Mouse (Mus musculus): ENCODE measurements around the gene Cacna1c. TPM values are rescaled to one million over a fixed set of nuclear protein-coding genes. Genes with fewer than 3 reads are reported as not detected.

The Cacna1c gene
- polyA plus RNA-seq, 1 experiment from 2014 or later, result 0.30 TPM

DNA sequence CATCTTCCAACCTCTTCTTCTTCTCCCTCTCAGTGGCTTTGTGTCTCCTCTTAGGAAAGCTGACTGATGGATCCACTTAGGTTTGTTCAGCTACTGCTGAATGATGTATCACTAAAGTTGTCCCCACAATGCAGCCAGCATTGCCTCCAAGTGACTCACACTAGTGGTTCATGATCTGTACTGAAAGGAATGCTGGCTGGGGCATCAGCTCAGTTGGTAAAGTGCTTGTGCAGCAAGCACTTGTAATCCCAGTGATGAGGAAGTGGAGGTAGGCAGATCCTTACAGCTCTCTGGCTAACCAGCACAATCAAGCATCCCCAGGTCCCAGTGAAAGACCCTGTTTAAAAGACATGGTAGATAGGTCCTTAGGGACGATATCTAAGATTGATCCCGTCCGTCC is 464.3 kb downstream of the Cacna1c start:
- no peak overlapping the region for H3K27ac ChIP-seq (ENCODE audit: low read length)
- no peak overlapping the region for H3K4me2 ChIP-seq (ENCODE audit: low read depth, low read length)
- no peak for ATAC-seq (ENCODE audit: low read depth)
- H3K4me1 ChIP-seq (ENCODE audit: control insufficient read depth, low read depth, low read length), result peaks cover 9% of the 10 kb centered on the region
- no peak overlapping the region for H3K4me3 ChIP-seq (ENCODE audit: low read depth, low read length)
- WGBS (ENCODE audit: insufficient replicate concordance), result 76% methylated on average over 3 of the region's 3 CpGs
- no peaks in the 10 kb centered on the region for H3K9me3 ChIP-seq (replicated peaks; ENCODE audit: control insufficient read depth, low read length)
- no peak overlapping the region for H3K9ac ChIP-seq (ENCODE audit: low read depth, low read length)
- no peaks in the 10 kb centered on the region for H3K36me3 ChIP-seq (ENCODE audit: control insufficient read depth, insufficient read depth)
- H3K27me3 ChIP-seq (ENCODE audit: control insufficient read depth, insufficient read depth, low read depth, low read length), result no peaks in the 10 kb centered on the region

DNA sequence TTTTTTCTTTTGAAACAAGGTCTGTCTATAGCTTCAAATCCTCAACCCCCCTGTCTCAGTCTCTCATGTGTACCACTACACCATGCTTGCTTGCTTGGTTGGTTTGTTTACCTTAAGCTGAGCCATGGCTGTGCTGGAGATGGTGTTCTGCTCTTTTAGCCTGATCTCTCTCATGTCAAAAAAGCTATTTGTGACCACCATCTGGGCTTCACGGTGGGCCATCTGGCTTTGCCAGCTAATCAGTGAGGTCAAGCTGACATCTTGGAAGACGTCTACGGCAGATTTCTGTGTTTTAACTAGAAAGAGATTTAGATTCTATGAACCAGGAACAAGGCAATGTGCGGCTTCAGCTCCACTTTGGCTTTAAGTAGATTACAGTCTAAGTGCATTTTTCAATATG is 471.3 kb downstream of the Cacna1c start:
- WGBS (ENCODE audit: insufficient replicate concordance), result 64% methylated on average over 4 of the region's 4 CpGs
- Histone ChIP-seq H3K4me2 (ENCODE audit: low read depth, low read length) (no peak overlapping the region), H3K36me3 (ENCODE audit: control insufficient read depth, insufficient read depth) (no peaks in the 10 kb centered on the region), H3K27ac (ENCODE audit: low read length) (no peak overlapping the region), H3K4me1 (ENCODE audit: control insufficient read depth, low read depth, low read length) (no peaks in the 10 kb centered on the region), H3K4me3 (ENCODE audit: low read depth, low read length) (no peak overlapping the region), H3K27me3 (ENCODE audit: control insufficient read depth, insufficient read depth, low read depth, low read length) (no peaks in the 10 kb centered on the region), H3K9ac (ENCODE audit: low read depth, low read length) (no peak overlapping the region), H3K9me3 (replicated peaks; ENCODE audit: control insufficient read depth, low read length) (no peaks in the 10 kb centered on the region)
- ATAC-seq (ENCODE audit: low read depth), result no peak

DNA sequence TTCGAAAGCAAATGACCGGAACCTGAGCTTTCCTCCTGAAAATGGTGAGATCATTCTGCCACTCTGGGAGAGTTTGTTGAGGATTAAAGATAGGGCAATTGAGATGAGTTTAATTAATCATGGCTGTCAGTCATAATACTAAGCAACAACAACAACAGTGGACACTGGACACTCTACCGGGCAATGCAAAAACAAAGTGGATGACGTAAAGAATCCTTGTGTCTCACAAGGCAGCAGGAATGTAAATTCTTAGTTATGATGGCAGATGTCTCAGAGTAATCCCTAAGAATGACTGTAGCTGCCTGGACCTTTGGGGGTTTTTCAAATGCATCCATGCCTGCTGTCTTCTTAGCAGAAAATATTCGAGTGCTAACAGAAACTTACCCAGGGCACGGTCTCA is 471.8 kb downstream of the Cacna1c start:
- no peaks in the 10 kb centered on the region for H3K9me3 ChIP-seq (replicated peaks; ENCODE audit: control insufficient read depth, low read length)
- no peak overlapping the region for H3K9ac ChIP-seq (ENCODE audit: low read depth, low read length)
- WGBS (ENCODE audit: insufficient replicate concordance), result 76% methylated on average over 6 of the region's 6 CpGs
- no peaks in the 10 kb centered on the region for H3K36me3 ChIP-seq (ENCODE audit: control insufficient read depth, insufficient read depth)
- H3K27me3 ChIP-seq (ENCODE audit: control insufficient read depth, insufficient read depth, low read depth, low read length), result no peaks in the 10 kb centered on the region
- H3K4me1 ChIP-seq (ENCODE audit: control insufficient read depth, low read depth, low read length), result no peaks in the 10 kb centered on the region
- no peak overlapping the region for H3K4me3 ChIP-seq (ENCODE audit: low read depth, low read length)
- ATAC-seq (ENCODE audit: low read depth), result no peak
- no peak overlapping the region for H3K4me2 ChIP-seq (ENCODE audit: low read depth, low read length)
- no peak overlapping the region for H3K27ac ChIP-seq (ENCODE audit: low read length)

DNA sequence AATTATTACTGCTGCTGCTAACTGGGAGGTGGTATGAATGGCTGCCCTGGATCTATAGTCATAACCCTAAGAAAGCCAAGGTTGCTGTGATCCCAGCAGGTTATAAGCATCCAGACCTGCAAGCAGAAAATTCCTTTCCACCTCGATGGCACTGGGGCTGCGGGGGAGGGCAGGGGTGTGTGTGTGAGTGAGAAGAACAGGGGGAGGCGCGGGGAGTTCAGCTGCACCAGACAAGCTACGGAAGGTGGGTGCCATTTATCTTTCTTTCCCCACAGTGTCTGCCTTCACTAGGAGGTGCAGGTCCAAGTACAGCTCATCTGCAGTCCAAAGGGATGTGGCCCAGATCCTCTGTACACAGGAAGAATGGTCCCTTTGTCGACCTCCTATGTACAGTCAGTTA is 473.9 kb downstream of the Cacna1c start:
- H3K27ac ChIP-seq (ENCODE audit: low read length), result no peak overlapping the region
- no peaks in the 10 kb centered on the region for H3K36me3 ChIP-seq (ENCODE audit: control insufficient read depth, insufficient read depth)
- H3K4me1 ChIP-seq (ENCODE audit: control insufficient read depth, low read depth, low read length), result no peaks in the 10 kb centered on the region
- H3K27me3 ChIP-seq (ENCODE audit: control insufficient read depth, insufficient read depth, low read depth, low read length), result no peaks in the 10 kb centered on the region
- H3K9ac ChIP-seq (ENCODE audit: low read depth, low read length), result no peak overlapping the region
- no peaks in the 10 kb centered on the region for H3K9me3 ChIP-seq (replicated peaks; ENCODE audit: control insufficient read depth, low read length)
- H3K4me3 ChIP-seq (ENCODE audit: low read depth, low read length), result no peak overlapping the region
- H3K4me2 ChIP-seq (ENCODE audit: low read depth, low read length), result no peak overlapping the region
- 67% methylated on average over 6 of the region's 6 CpGs for WGBS (ENCODE audit: insufficient replicate concordance)
- ATAC-seq (ENCODE audit: low read depth), result no peak

DNA sequence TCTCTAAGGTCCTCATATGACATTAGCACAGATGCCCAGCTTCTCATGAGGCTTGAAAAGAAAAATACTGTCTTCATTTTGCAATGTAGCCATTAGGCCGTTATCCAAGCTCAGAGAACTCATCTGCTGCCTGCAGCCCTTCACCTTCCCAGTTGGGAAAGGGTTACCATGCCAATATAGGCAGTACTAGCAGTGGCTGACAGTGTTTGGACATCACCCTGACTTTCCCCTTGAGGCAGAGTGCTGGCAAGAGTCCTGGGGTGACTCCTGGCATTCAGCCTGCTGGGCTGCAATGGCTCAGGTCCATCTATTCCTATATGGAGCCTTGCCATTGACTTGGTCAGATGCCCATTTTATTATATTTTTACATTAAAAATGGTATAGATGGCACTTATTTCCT is 476.7 kb downstream of the Cacna1c start:
- no peaks in the 10 kb centered on the region for H3K4me1 ChIP-seq (ENCODE audit: control insufficient read depth, low read depth, low read length)
- H3K9ac ChIP-seq (ENCODE audit: low read depth, low read length), result no peak overlapping the region
- H3K27me3 ChIP-seq (ENCODE audit: control insufficient read depth, insufficient read depth, low read depth, low read length), result no peaks in the 10 kb centered on the region
- ATAC-seq (ENCODE audit: low read depth), result no peak
- WGBS (ENCODE audit: insufficient replicate concordance), result 79% methylated on average over 1 of the region's 1 CpGs
- H3K36me3 ChIP-seq (ENCODE audit: control insufficient read depth, insufficient read depth), result no peaks in the 10 kb centered on the region
- no peak overlapping the region for H3K4me2 ChIP-seq (ENCODE audit: low read depth, low read length)
- H3K27ac ChIP-seq (ENCODE audit: low read length), result no peak overlapping the region
- H3K4me3 ChIP-seq (ENCODE audit: low read depth, low read length), result no peak overlapping the region
- H3K9me3 ChIP-seq (replicated peaks; ENCODE audit: control insufficient read depth, low read length), result no peaks in the 10 kb centered on the region

DNA sequence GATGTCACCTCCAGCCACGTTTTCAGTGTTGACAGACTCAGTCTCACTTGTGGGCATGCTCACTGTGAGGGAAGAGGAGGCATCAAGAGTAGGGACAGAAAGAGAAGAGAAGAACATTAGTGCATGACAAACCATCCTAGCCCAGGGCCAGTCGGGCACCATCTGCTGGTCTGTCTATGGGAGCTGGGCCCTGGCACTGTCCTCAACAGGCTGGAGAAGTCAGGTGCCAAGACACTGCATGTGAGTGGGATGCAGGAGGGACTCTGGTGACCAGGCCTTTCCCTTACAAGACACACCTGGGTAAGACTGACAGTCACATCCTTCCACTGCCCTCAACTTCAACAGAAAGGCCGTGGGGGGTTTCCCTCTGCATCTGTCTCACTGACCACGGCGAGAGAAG is 482.9 kb downstream of the Cacna1c start:
- no peak overlapping the region for H3K4me3 ChIP-seq (ENCODE audit: low read depth, low read length)
- H3K27ac ChIP-seq (ENCODE audit: low read length), result no peak overlapping the region
- no peak overlapping the region for H3K4me2 ChIP-seq (ENCODE audit: low read depth, low read length)
- H3K27me3 ChIP-seq (ENCODE audit: control insufficient read depth, insufficient read depth, low read depth, low read length), result no peaks in the 10 kb centered on the region; the same call in 1 of the 2 replicates
- 69% methylated on average over 5 of the region's 5 CpGs for WGBS (ENCODE audit: insufficient replicate concordance)
- H3K36me3 ChIP-seq (ENCODE audit: control insufficient read depth, insufficient read depth), result no peaks in the 10 kb centered on the region
- no peaks in the 10 kb centered on the region for H3K9me3 ChIP-seq (replicated peaks; ENCODE audit: control insufficient read depth, low read length)
- H3K9ac ChIP-seq (ENCODE audit: low read depth, low read length), result no peak overlapping the region
- H3K4me1 ChIP-seq (ENCODE audit: control insufficient read depth, low read depth, low read length), result no peaks in the 10 kb centered on the region
- no peak for ATAC-seq (ENCODE audit: low read depth)

DNA sequence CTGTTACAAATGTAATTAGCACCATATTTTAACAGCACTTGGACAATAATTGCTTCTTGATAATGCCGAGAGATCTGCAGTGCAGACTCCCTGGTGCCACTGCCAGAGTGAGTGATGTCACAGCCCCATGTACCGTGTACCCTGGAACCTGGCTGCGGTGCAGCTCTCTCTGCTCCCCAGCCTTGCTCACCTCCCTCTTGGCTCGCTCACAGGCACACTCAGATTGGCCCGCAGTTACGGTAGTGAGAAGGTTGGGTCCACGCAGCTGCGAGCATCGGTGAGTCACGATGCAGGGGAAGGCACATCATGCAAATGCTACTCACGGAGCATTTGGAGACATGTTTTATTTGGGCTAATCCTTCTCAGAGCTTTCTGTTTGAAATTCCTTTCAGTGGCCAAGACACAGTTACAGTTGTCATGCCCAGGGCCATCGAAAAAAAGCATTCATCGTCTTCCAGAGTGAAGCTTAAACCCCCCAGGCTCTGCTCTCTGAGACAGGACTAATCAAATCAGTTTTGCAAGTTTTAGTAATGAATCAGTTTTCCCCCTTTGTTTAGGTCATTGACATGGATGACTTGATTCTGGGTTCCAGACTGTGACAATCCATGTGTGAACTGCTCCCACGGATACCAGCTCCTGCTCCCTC is 484.4 kb downstream of the Cacna1c start:
- Histone ChIP-seq H3K36me3 (ENCODE audit: control insufficient read depth, insufficient read depth) (no peaks in the 10 kb centered on the region), H3K4me3 (ENCODE audit: low read depth, low read length) (no peak overlapping the region), H3K27me3 (ENCODE audit: control insufficient read depth, insufficient read depth, low read depth, low read length) (no peaks in the 10 kb centered on the region; the same call in 1 of the 2 replicates), H3K9me3 (replicated peaks; ENCODE audit: control insufficient read depth, low read length) (no peaks in the 10 kb centered on the region), H3K4me2 (ENCODE audit: low read depth, low read length) (no peak overlapping the region), H3K9ac (ENCODE audit: low read depth, low read length) (no peak overlapping the region), H3K27ac (ENCODE audit: low read length) (no peak overlapping the region), H3K4me1 (ENCODE audit: control insufficient read depth, low read depth, low read length) (no peaks in the 10 kb centered on the region)
- WGBS (ENCODE audit: insufficient replicate concordance), result 77% methylated on average over 14 of the region's 14 CpGs
- ATAC-seq (ENCODE audit: low read depth), result no peak

DNA sequence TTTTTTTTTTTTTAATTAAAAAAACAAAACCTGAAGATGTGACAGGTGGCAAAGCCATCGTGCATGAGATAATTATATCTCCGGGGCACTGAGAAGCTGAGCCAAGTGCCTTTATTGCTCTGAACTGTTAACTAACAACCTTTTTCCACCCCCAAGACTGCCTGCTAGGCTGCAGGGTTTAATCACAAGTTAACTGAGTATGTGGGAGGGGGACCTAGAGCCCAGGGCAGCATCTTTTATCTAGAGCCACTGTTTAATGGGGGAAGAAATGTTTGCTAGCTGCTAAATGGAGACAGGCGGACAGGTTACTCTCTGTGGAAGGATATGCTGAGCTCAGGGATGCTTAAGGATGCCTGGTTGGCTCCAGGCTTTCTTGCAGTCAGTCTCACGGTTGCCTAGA is 489.2 kb downstream of the Cacna1c start:
- no peak for ATAC-seq (ENCODE audit: low read depth)
- H3K27me3 ChIP-seq (ENCODE audit: control insufficient read depth, insufficient read depth, low read depth, low read length), result no peaks in the 10 kb centered on the region; the same call in 1 of the 2 replicates
- no peaks in the 10 kb centered on the region for H3K9me3 ChIP-seq (replicated peaks; ENCODE audit: control insufficient read depth, low read length)
- 54% methylated on average over 4 of the region's 4 CpGs for WGBS (ENCODE audit: insufficient replicate concordance)
- H3K9ac ChIP-seq (ENCODE audit: low read depth, low read length), result no peak overlapping the region
- H3K27ac ChIP-seq (ENCODE audit: low read length), result no peak overlapping the region
- H3K4me2 ChIP-seq (ENCODE audit: low read depth, low read length), result no peak overlapping the region
- H3K36me3 ChIP-seq (ENCODE audit: control insufficient read depth, insufficient read depth), result no peaks in the 10 kb centered on the region
- H3K4me3 ChIP-seq (ENCODE audit: low read depth, low read length), result no peak overlapping the region
- H3K4me1 ChIP-seq (ENCODE audit: control insufficient read depth, low read depth, low read length), result no peaks in the 10 kb centered on the region

DNA sequence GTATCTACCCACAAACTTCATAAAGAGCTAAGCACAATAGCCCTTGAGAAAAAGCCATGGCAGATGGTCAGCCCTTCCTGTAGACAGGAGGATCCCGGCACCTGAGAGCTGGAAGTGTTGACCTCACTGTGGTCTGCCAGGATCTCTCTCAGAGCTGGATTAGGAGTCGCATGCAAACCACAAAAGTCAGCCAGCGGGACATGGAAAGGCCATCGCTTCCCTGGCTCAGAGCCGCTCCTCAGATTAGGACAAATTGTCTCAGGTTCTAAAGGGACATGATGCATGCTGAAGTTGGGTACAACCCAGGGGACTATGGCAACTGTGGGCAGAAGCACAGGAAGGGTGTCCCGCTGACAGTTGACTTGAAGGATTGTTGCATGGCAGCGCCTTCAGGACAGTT is 490.4 kb downstream of the Cacna1c start:
- Histone ChIP-seq H3K4me1 (ENCODE audit: control insufficient read depth, low read depth, low read length) (no peaks in the 10 kb centered on the region), H3K4me2 (ENCODE audit: low read depth, low read length) (no peak overlapping the region), H3K27me3 (ENCODE audit: control insufficient read depth, insufficient read depth, low read depth, low read length) (no peaks in the 10 kb centered on the region), H3K9me3 (replicated peaks; ENCODE audit: control insufficient read depth, low read length) (no peaks in the 10 kb centered on the region), H3K4me3 (ENCODE audit: low read depth, low read length) (no peak overlapping the region), H3K27ac (ENCODE audit: low read length) (no peak overlapping the region), H3K36me3 (ENCODE audit: control insufficient read depth, insufficient read depth) (no peaks in the 10 kb centered on the region), H3K9ac (ENCODE audit: low read depth, low read length) (no peak overlapping the region)
- WGBS (ENCODE audit: insufficient replicate concordance), result 75% methylated on average over 7 of the region's 7 CpGs
- ATAC-seq (ENCODE audit: low read depth), result no peak

All from liver, embryonic 16.5 days (tissue).